Mouse (Mus musculus) stomach, embryonic 16.5 days (tissue): Measurements from ENCODE around the gene Gm43638. TPM values are rescaled to one million over a fixed set of nuclear protein-coding genes. Genes with fewer than 3 reads are reported as not detected.
"Not testable (repeated sequence)": the region's sequence is repeated elsewhere in the genome, so short reads cannot be mapped to it uniquely, and the experiment has no call there.

Source experiments
- ATAC-seq: fragments of 200-750 bp; cut with Nextera tagmentation; 2 replicates; pipeline ENCODE4 v1.8.0; 2017; ENCODE audit warnings: moderate number of reproducible peaks, moderate TSS enrichment; ENCODE audit not compliant: insufficient read depth, low FRiP score
- H3K27ac ChIP-seq: fragments of 300-500 bp; sonication (generic); 2 replicates; pipeline ENCODE4 v1.5.1; 2014; ENCODE audit warnings: low read length
- H3K27me3 ChIP-seq: fragments of 300-500 bp; sonication (generic); 2 replicates; pipeline ENCODE4 v1.6.1; 2014; ENCODE audit warnings: low read length, control low read depth, mixed read lengths; ENCODE audit not compliant: control insufficient read depth, insufficient read depth
- H3K36me3 ChIP-seq: fragments of 300-500 bp; sonication (generic); 2 replicates; pipeline ENCODE4 v1.6.1; 2014; ENCODE audit warnings: low read length; ENCODE audit not compliant: control insufficient read depth, insufficient read depth
- H3K4me1 ChIP-seq: fragments of 300-500 bp; sonication (generic); 2 replicates; pipeline ENCODE4 v1.6.1; 2014; ENCODE audit warnings: low read length, control low read depth, mixed read lengths; ENCODE audit not compliant: control insufficient read depth, insufficient read depth
- H3K4me2 ChIP-seq: fragments of 300-500 bp; sonication (generic); 2 replicates; pipeline ENCODE4 v1.6.1; 2014; ENCODE audit warnings: low read depth, low read length, mixed read lengths
- H3K4me3 ChIP-seq: fragments of 300-500 bp; sonication (generic); replicated peaks from 2 replicates; pipeline ENCODE4 v1.5.1; 2014; ENCODE audit warnings: mild to moderate bottlenecking, low read length
- H3K9ac ChIP-seq: fragments of 300-500 bp; sonication (generic); 2 replicates; pipeline ENCODE4 v1.6.1; 2014; ENCODE audit warnings: low read length
- H3K9me3 ChIP-seq: fragments of 300-500 bp; sonication (generic); replicated peaks from 2 replicates; pipeline ENCODE4 v1.6.1; 2016; ENCODE audit warnings: low read length, control low read depth; ENCODE audit not compliant: control insufficient read depth
- WGBS: fragments of 180-500 bp; shearing (Covaris S2); extraction: QIAGEN DNeasy Blood & Tissue Kit; methylation state at CpG from one replicate; pipeline ENCODE4 v1.1.7; 2014; 5-methylcytosine and 5-hydroxymethylcytosine counted together
- polyA plus RNA-seq: library from polyadenylated mRNA; unstranded; fragments of >200 nt; fragmentation: Nextera tagmentation; extraction: Ambion mirVana; gene quantifications from 2 replicates; pipeline ENCODE4 v1.2.1, GENCODE M21; 2015

Gm43638 gene
- not detected in 2 replicates for polyA plus RNA-seq

DNA sequence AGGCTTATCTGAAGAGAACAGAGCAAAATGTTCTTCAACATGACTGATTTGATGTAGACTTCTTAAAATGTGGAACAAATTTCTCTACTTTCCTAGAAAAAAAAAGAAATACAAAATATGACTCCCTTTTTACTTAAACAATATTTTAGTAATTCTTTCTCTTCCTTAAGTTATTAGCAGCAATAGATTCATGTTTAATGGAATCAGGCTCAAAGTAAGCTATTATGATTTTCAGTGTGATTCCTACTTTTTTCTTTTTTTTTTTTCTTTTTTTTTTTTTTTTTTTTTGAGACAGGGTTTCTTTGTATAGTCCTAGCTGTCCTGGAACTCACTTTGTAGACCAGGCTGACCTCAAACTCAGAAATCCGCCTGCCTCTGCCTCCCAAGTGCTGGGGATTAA, at the start of gene Gm43638:
Gene Gm43638 (minus strand): TSS at position 101 of the 400 bp plus-strand sequence.
- not testable (repeated sequence) for H3K36me3 ChIP-seq, H3K9ac ChIP-seq, H3K4me2 ChIP-seq, H3K27ac ChIP-seq, H3K9me3 ChIP-seq, H3K4me3 ChIP-seq, H3K27me3 ChIP-seq, ATAC-seq, H3K4me1 ChIP-seq
- 80% methylated on average over 1 of the region's 1 CpGs for WGBS

DNA sequence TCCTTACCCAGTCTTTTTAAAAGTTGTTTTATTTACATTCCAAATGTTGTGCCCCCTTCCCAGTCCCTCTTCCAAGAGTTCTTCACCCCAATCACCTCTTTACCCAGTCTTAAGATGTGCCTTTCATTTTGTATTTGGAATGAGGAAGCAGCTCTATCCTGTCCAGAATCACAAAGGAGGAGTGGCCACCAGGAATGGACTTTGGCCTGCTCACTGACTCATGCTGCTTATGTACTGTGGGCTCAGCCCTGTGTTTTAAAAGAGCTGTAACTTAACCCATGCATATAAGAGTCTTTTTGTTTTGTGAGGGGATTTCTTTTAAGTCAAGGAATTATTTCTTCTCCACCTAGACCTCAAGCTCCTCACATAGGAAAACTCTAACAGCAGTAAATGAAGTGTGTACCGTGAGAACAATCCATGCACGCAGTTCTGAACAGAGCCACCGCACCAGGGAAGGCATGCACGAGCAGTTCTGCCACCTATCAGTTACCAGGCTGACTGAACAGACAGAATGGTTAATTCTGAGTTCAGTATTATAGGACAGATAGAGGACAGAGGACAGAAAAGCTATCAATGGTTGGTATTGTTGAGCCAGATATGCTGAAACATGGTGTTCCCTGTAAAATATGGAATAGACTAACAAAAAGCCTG, 49.5 kb upstream of the Gm43638 start:
- ATAC-seq: peak; percentile 93
- H3K27me3 ChIP-seq: no peaks in the 10 kb centered on the region
- H3K4me1 ChIP-seq: no peaks in the 10 kb centered on the region
- WGBS: 53% methylated on average over 4 of the region's 4 CpGs
- H3K4me2 ChIP-seq: no peak overlapping the region
- no peak overlapping the region for H3K9ac ChIP-seq
- H3K27ac ChIP-seq: peak overlapping the region; percentile 47
- no peaks in the 10 kb centered on the region for H3K9me3 ChIP-seq
- H3K4me3 ChIP-seq: no peak overlapping the region
- no peaks in the 10 kb centered on the region for H3K36me3 ChIP-seq

DNA sequence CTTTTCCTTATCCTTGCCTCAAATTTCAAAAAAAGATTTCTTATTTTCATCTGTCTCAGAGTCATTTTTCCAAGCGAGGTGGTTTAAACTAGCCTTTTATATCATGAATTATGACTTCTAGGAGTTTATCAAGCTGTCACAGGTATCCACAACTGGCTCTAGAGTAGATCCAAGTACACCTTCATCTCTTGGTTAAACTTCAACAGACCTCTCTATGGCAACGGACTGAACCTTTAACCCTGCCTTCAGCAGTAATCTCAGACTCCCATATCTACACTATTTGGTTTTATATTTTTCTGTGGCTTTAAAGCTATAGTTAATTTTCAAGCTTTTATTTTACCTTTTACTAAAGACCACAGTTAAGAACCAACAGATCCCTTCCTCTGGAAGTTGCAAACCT, 45.7 kb upstream of the Gm43638 start:
- peak; percentile 87; the same call in 1 of the 2 replicates for ATAC-seq
- Histone ChIP-seq H3K36me3 (no peaks in the 10 kb centered on the region), H3K27ac (peak overlapping the region; percentile 66; the same call in 1 of the 2 replicates), H3K9ac (no peak overlapping the region), H3K4me1 (no peaks in the 10 kb centered on the region), H3K4me3 (no peak overlapping the region), H3K27me3 (no peaks in the 10 kb centered on the region), H3K9me3 (no peaks in the 10 kb centered on the region), H3K4me2 (no peak overlapping the region)
- WGBS: 38% methylated on average over 2 of the region's 2 CpGs

DNA sequence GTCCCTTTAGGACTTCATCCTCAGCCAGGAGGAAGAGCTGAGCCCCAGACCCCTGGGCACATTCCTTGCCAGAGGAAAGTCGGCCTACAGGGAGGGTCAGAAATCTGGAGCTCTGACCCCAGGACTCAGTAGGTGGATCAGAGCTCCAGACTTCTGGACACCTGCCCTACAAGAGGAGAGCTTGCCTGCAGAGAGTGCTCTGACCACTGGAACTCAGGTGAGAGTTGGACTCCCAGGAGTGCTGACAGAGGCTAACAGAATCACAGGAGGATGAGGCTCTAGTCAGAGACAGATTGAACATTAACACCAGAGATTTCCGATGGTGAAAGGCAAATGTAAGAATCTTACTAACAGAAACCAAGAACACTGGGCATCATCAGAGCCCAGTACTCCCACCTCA, 37.0 kb upstream of the Gm43638 start:
- H3K9me3 ChIP-seq, H3K36me3 ChIP-seq, H3K27me3 ChIP-seq, ATAC-seq, H3K4me1 ChIP-seq, H3K27ac ChIP-seq, H3K9ac ChIP-seq, H3K4me2 ChIP-seq, H3K4me3 ChIP-seq: not testable (repeated sequence)
- WGBS: 86% methylated on average over 2 of the region's 2 CpGs

DNA sequence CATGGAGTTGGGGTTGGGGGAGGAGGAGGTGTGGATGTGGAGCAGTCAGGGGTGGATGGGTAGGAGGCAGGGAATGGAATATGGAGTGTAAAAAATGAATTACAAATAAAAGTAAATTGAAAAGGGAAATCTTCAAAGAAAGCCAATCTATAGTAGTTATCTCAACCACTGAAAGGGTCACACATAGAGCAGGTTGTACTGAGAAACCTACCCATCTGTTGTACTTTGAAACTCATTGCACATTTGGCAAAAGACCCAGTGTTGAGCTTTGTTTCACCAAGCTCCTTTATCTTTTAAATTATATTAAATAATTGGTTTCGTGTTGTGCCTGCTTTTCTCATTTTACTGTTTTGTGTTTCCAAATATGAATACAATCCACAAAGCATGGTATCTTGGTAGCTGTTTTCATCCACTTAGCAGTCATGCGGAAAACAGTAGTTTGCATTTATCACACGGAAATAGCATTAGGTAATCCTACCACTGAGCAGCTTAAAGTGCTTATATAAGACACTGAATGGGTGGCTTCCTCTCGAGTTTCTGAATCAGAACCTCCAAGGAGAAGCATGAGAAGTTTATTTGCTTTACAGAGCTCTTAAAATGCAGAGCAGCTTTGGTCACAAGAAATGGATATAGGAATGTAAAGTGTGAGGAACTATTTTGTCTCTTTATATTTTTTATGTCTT, 19.3 kb upstream of the Gm43638 start:
- no peaks in the 10 kb centered on the region for H3K36me3 ChIP-seq
- no peak overlapping the region for H3K4me2 ChIP-seq
- no peak for ATAC-seq
- 54% methylated on average over 4 of the region's 4 CpGs for WGBS
- no peaks in the 10 kb centered on the region for H3K27me3 ChIP-seq
- no peak overlapping the region for H3K27ac ChIP-seq
- H3K9ac ChIP-seq: no peak overlapping the region
- no peaks in the 10 kb centered on the region for H3K4me1 ChIP-seq
- no peaks in the 10 kb centered on the region for H3K9me3 ChIP-seq
- no peak overlapping the region for H3K4me3 ChIP-seq

GRCm38 (mm10) chr5:87502687-87503086, 16.1 kb upstream of the Gm43638 start:
- H3K4me2 ChIP-seq: no peak overlapping the region
- no peaks in the 10 kb centered on the region for H3K4me1 ChIP-seq
- no peak for ATAC-seq
- H3K4me3 ChIP-seq: no peak overlapping the region
- no peaks in the 10 kb centered on the region for H3K36me3 ChIP-seq
- H3K27me3 ChIP-seq: no peaks in the 10 kb centered on the region
- H3K27ac ChIP-seq: no peak overlapping the region
- no peak overlapping the region for H3K9ac ChIP-seq
- 64% methylated on average over 1 of the region's 1 CpGs for WGBS
- H3K9me3 ChIP-seq: no peaks in the 10 kb centered on the region

GRCm38 (mm10) chr5:87499341-87499740, 12.7 kb upstream of the Gm43638 start:
- no peaks in the 10 kb centered on the region for H3K36me3 ChIP-seq
- no peak overlapping the region for H3K4me2 ChIP-seq
- no peaks in the 10 kb centered on the region for H3K27me3 ChIP-seq
- no peak for ATAC-seq
- H3K9me3 ChIP-seq: no peaks in the 10 kb centered on the region
- no peak overlapping the region for H3K9ac ChIP-seq
- H3K4me3 ChIP-seq: no peak overlapping the region
- no peaks in the 10 kb centered on the region for H3K4me1 ChIP-seq
- no peak overlapping the region for H3K27ac ChIP-seq

DNA sequence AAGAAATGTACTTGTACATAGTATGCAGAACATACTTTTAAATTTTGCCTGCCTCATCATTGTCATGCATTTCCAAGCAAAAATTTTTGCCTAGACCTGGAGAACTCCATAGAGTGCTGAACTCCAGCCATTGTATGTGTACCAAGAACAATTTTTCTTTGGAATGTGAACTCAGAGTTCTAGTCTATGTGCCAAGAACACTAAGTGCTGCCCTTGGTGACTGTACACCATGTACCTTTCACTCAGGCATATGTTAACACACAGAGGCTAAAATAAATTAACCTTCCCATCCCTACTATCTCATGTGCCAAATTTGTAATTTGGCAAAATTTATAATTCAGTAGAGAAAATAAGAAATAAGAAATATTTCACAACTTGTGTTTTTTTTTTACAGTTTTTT, 12.3 kb upstream of the Gm43638 start:
- Histone ChIP-seq H3K4me2 (no peak overlapping the region), H3K27ac (no peak overlapping the region), H3K9me3 (no peaks in the 10 kb centered on the region), H3K4me1 (no peaks in the 10 kb centered on the region), H3K4me3 (no peak overlapping the region), H3K27me3 (no peaks in the 10 kb centered on the region), H3K9ac (no peak overlapping the region), H3K36me3 (no peaks in the 10 kb centered on the region)
- ATAC-seq: no peak

- H3K4me2 ChIP-seq: no peak within 1 kb of the TSS
- no peaks in the 10 kb centered on the region for H3K27me3 ChIP-seq
- no peak for ATAC-seq
- no peaks in the 10 kb centered on the region for H3K4me1 ChIP-seq
- no peak within 1 kb of the TSS for H3K9ac ChIP-seq
- no peaks in the 10 kb centered on the region for H3K36me3 ChIP-seq
- WGBS: 81% methylated on average over 1 of the region's 1 CpGs
- no peak within 1 kb of the TSS for H3K27ac ChIP-seq
- H3K9me3 ChIP-seq: no peaks in the 10 kb centered on the region
- H3K4me3 ChIP-seq: no peak within 1 kb of the TSS
Observed at GRCm38 (mm10) chr5:87490771-87491170, 4.2 kb upstream of the Gm43638 start, which contains the start of gene Ugt2a1. Gene Ugt2a1, minus strand, starts transcription at chr5:87490871.
